Mouse (Mus musculus): ENCODE results near the gene Cyfip2. TPM values are rescaled to one million over a fixed set of nuclear protein-coding genes. Genes with fewer than 3 reads are reported as not detected.

Cyfip2 gene
- polyA plus RNA-seq, 1 experiment from 2014 or later: 7.3 TPM

DNA sequence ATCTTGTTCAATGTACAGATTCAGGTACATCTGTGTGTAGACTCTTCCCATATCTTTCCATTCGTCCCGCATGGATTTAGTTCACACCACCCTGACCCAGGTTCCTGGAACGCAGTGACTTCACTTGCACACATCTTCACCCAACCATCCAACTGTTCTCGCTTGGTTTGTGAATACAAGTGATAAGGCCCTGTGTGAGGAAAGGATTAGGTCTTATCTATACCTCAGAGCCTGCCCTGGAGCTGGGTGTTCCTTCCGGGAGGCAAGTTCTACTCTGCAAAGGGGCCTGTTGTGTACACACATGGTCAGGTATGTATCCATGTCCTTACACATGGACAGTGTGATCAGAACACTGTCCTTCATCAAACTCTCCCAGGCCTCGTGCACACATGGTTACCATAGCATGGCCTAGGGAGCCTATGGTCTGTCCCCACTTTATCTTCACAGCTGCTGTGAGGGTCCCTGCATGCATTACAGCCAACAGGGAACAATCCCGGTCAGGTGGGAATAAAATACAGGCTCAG is 71.4 kb downstream of the Cyfip2 start:
- Histone ChIP-seq H3K9me3 (no peaks in the 10 kb centered on the region), H3K4me3 (no peak overlapping the region), H3K27me3 (ENCODE audit: insufficient read depth, poor library complexity, severe bottlenecking) (no peaks in the 10 kb centered on the region), H3K27ac (no peak overlapping the region), H3K36me3 (no peaks in the 10 kb centered on the region), H3K4me1 (peaks cover 10% of the 10 kb centered on the region; the same call in 1 of the 2 replicates)
- 57% methylated on average over 7 of the region's 7 CpGs for WGBS
- no peak for DNase-seq (ENCODE audit: low spot score)

DNA sequence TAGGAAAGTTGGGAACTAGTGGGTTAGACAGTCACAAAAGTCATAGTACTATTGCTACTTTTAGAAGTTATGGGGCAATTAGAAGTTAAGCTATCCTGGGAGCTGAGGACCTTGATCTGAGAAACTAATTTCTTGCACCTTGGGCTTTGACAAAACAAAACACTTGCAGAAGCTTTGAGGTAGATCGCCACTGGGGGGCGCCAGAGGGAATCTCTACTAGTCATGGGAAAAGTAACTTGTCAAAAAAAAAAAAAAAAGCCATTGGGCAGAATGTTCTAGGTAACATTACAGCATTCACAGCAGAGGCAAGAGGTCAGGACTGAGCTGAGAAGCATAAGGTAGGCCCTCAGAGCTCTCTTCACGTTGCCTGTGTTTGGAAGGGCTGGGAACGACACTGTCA is 75.7 kb downstream of the Cyfip2 start:
- 40% methylated on average over 4 of the region's 4 CpGs for WGBS
- no peak overlapping the region for H3K4me3 ChIP-seq
- H3K9me3 ChIP-seq: no peaks in the 10 kb centered on the region
- H3K36me3 ChIP-seq: no peaks in the 10 kb centered on the region
- H3K4me1 ChIP-seq: peaks cover 7% of the 10 kb centered on the region; the same call in 1 of the 2 replicates
- no peak overlapping the region for H3K27ac ChIP-seq
- no peaks in the 10 kb centered on the region for H3K27me3 ChIP-seq (ENCODE audit: insufficient read depth, poor library complexity, severe bottlenecking)
- DNase-seq (ENCODE audit: low spot score): no peak

DNA sequence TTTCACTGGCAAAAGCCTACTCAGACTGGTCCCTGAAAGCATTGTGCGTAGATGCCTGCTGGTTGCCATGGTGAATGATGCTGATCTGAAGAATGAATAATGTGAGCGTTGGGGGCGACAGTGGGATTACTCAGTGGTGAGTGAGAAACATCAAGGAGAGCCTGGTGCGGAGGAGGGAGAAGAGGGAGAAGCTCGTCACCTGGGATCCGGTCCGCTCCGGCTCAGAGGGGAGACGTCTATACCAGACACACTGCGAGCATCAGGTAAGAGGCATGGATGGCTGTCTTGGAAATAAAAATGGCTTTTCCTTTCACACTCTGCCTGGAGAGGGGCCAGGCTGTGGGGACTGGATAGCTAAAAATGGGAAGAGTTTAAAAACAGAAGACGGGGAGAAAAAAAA is 77.3 kb downstream of the Cyfip2 start, which contains the start of gene Fndc9:
TSS of gene Fndc9 (plus strand) at position 198 of the 400 bp plus-strand sequence.
- H3K4me3 ChIP-seq: no peak within 1 kb of the TSS
- H3K27ac ChIP-seq: no peak within 1 kb of the TSS
- no peak for DNase-seq (ENCODE audit: low spot score)
- WGBS: 76% methylated on average over 11 of the region's 11 CpGs
- 0 out of 2 replicates have a peak, but pooled peaks cover 2% of the 10 kb centered on the region for H3K4me1 ChIP-seq
- H3K36me3 ChIP-seq: no peaks in the 10 kb centered on the region
- H3K27me3 ChIP-seq (ENCODE audit: insufficient read depth, poor library complexity, severe bottlenecking): no peaks in the 10 kb centered on the region
- no peaks in the 10 kb centered on the region for H3K9me3 ChIP-seq

DNA sequence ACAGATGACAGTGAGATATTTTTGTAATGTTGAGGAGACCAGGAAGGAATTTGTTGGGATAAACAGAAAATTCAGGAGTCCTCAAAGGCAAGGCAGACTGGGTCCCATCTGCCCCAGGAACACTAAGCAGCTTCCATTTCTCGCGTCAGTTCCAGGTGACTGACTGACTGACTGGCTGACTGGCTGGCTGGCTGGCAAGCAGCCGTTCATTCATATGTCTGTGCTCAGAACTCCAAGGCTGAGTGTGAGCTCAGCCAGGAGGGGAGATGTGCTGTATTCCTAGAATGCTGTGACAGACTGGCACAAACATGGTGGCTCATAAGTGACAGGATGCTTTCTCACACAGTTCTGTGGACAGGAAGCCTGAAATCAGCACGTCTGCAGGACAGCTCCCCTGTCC is 78.7 kb downstream of the Cyfip2 start:
- no peaks in the 10 kb centered on the region for H3K9me3 ChIP-seq
- H3K27me3 ChIP-seq (ENCODE audit: insufficient read depth, poor library complexity, severe bottlenecking): no peaks in the 10 kb centered on the region
- H3K4me1 ChIP-seq: 0 out of 2 replicates have a peak, but pooled peaks cover 2% of the 10 kb centered on the region
- no peak overlapping the region for H3K27ac ChIP-seq
- WGBS: 74% methylated on average over 4 of the region's 4 CpGs
- H3K4me3 ChIP-seq: no peak overlapping the region
- DNase-seq (ENCODE audit: low spot score): no peak
- H3K36me3 ChIP-seq: no peaks in the 10 kb centered on the region

DNA sequence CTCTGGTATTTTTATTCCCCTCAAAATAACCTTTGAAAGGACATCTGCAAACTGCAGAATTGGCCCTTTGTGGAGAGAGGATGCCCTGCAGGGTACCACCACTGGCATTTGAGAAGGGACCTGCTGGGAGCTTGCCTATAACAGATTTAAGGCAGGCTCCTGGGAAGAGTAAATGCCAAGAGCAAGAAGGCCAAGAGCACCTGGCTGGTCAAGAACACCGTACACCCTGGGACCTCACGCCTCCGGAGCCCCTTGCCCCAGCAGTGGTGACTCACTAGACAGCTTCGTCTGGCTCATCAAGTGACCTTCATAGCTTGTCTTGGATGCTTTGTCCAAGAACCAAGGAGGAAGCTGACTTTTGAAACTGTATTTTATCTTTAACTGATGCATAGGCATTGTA is 79.9 kb downstream of the Cyfip2 start:
- Histone ChIP-seq H3K27me3 (ENCODE audit: insufficient read depth, poor library complexity, severe bottlenecking) (no peaks in the 10 kb centered on the region), H3K27ac (no peak overlapping the region), H3K4me1 (0 out of 2 replicates have a peak, but pooled peaks cover 2% of the 10 kb centered on the region), H3K9me3 (no peaks in the 10 kb centered on the region), H3K36me3 (no peaks in the 10 kb centered on the region), H3K4me3 (no peak overlapping the region)
- 84% methylated on average over 4 of the region's 4 CpGs for WGBS
- no peak for DNase-seq (ENCODE audit: low spot score)

DNA sequence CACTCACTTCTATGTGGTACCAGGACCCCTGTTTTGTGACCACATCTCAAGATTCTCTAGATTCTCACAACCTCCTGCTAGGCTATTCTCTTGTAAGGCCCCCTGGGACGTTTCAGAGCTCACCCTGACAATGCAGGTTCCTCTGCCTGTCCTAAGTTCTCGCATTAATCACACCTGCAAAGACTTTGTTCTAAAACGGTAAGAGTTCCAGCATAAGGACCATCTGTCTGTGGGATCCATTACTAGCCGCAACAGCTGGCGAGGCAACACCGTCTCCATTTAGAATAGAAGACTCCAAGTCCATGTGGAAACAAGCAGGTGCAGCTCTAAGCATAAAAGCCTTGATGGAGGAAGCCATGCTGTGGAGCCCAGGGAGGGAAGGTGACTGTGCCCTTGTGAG is 82.5 kb downstream of the Cyfip2 start:
- Histone ChIP-seq H3K36me3 (no peaks in the 10 kb centered on the region), H3K9me3 (no peaks in the 10 kb centered on the region), H3K27ac (no peak overlapping the region), H3K4me1 (0 out of 2 replicates have a peak, but pooled peaks cover 2% of the 10 kb centered on the region), H3K4me3 (no peak overlapping the region), H3K27me3 (ENCODE audit: insufficient read depth, poor library complexity, severe bottlenecking) (no peaks in the 10 kb centered on the region)
- no peak for DNase-seq (ENCODE audit: low spot score)
- 67% methylated on average over 6 of the region's 6 CpGs for WGBS

DNA sequence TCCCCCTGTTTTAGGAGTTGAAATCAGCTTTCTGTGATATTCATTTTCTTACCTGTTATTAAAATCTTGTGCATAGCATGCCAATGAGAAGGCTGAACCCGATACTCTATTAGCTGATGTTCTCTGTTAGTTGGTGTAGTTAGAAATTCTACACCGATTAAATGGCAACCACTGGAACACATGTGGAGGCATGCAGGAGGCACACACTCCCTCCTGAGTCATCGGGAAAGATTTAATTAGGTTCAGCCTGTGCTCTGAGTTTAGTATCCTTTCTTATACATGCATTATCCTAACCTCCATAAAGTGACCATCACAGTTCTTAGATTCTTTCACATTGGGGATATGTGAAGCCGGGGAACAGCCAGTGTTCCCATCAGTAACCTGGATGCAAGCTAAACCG is 87.3 kb downstream of the Cyfip2 start:
- peaks cover 6% of the 10 kb centered on the region for H3K4me1 ChIP-seq
- 85% methylated on average over 5 of the region's 5 CpGs for WGBS
- no peak overlapping the region for H3K27ac ChIP-seq
- no peak for DNase-seq (ENCODE audit: low spot score)
- H3K36me3 ChIP-seq: no peaks in the 10 kb centered on the region
- H3K27me3 ChIP-seq (ENCODE audit: insufficient read depth, poor library complexity, severe bottlenecking): no peaks in the 10 kb centered on the region
- no peaks in the 10 kb centered on the region for H3K9me3 ChIP-seq
- no peak overlapping the region for H3K4me3 ChIP-seq

DNA sequence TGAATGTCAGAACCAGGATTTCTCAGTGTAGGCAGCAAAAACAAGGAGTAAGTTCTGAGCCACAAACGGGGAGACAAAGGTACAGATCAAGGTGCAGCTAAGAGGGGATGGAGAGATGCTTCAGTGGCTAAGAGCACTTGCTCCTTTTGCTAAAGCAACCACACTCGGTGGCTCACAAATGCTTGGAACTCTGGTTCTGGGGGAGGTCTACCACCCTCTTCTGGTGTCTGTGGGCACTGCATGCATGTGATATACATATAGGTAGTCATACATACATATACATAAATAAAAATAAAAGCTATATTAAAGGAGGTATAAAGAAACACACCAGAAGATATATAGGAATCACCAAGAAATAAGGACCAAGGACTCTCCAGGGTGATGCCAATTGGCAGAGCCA is 89.1 kb downstream of the Cyfip2 start:
- Histone ChIP-seq H3K27ac (no peak overlapping the region), H3K9me3 (no peaks in the 10 kb centered on the region), H3K4me3 (no peak overlapping the region), H3K4me1 (peaks cover 20% of the 10 kb centered on the region), H3K27me3 (ENCODE audit: insufficient read depth, poor library complexity, severe bottlenecking) (no peaks in the 10 kb centered on the region), H3K36me3 (no peaks in the 10 kb centered on the region)
- WGBS: 64% methylated on average over 2 of the region's 2 CpGs
- no peak for DNase-seq (ENCODE audit: low spot score)

DNA sequence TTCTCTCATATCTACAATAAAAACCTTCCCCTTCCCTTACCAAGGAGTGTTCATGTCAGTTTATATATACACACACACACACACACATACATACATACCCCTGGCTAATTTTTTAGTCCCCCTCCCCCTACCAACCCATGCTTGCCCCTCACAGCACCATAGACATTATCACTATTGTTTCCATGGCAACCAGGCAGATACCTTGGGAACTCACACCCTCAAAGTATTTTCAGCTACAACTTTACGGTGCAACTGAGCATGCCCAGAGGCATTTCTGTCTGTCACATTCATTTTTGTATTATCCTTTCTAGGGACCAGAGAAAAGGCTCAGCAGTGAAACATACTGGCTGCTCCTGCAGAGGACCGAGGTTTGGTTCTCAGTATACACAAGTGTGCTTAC is 92.4 kb downstream of the Cyfip2 start:
- Histone ChIP-seq H3K4me3 (no peak overlapping the region), H3K9me3 (no peaks in the 10 kb centered on the region), H3K27me3 (ENCODE audit: insufficient read depth, poor library complexity, severe bottlenecking) (no peaks in the 10 kb centered on the region), H3K36me3 (no peaks in the 10 kb centered on the region), H3K4me1 (peaks cover 30% of the 10 kb centered on the region), H3K27ac (no peak overlapping the region)
- no peak for DNase-seq (ENCODE audit: low spot score)
- WGBS: 70% methylated on average over 2 of the region's 2 CpGs

DNA sequence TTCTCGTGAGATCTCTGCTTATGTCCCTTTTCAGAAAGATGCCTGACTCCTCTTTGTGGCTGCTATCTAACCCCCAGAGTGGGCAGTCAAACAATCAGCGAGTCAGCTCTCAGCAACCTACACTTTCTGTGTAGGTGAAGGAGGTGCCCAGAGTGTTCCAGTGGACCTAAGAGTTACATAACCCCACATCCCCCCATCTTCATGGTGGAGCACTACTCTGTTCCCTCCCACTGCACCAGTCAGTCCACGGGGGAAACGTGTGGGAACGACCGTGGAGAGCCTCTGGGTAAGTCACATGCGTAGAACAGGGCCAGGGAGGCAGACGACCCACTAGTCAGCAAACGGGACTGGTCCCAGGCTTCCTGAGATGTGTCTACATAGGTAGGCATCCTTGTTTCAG is 93.3 kb downstream of the Cyfip2 start:
- no peak for DNase-seq (ENCODE audit: low spot score)
- Histone ChIP-seq H3K27ac (peak overlapping the region; percentile 42; the same call in 1 of the 2 replicates), H3K4me1 (peaks cover 38% of the 10 kb centered on the region), H3K36me3 (no peaks in the 10 kb centered on the region), H3K27me3 (ENCODE audit: insufficient read depth, poor library complexity, severe bottlenecking) (no peaks in the 10 kb centered on the region), H3K9me3 (no peaks in the 10 kb centered on the region), H3K4me3 (no peak overlapping the region)
- WGBS: 82% methylated on average over 9 of the region's 9 CpGs

DNA sequence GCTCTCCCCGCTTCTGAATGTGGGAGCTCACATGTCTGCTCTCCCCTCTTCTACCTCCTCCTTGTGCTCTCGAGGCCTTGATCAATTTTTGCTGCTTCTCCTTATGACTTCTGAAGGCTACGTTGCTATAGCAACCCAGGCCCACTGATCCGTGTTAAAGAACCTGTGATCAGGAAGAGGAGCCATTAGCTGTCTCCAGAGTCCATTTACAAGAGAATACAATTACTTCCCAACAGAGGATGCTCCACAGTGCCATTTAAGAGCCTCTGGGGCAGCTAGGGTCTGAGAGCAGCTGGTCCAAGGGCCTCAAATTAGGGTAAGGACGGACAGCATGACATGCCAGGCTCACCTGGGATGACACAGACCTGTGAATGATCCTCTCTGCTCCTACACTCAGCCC is 94.1 kb downstream of the Cyfip2 start:
- Histone ChIP-seq H3K4me3 (no peak overlapping the region), H3K27me3 (ENCODE audit: insufficient read depth, poor library complexity, severe bottlenecking) (no peaks in the 10 kb centered on the region), H3K36me3 (no peaks in the 10 kb centered on the region), H3K27ac (peak overlapping the region; percentile 48), H3K9me3 (no peaks in the 10 kb centered on the region), H3K4me1 (peaks cover 46% of the 10 kb centered on the region)
- WGBS: 53% methylated on average over 5 of the region's 5 CpGs
- DNase-seq (ENCODE audit: low spot score): no peak

DNA sequence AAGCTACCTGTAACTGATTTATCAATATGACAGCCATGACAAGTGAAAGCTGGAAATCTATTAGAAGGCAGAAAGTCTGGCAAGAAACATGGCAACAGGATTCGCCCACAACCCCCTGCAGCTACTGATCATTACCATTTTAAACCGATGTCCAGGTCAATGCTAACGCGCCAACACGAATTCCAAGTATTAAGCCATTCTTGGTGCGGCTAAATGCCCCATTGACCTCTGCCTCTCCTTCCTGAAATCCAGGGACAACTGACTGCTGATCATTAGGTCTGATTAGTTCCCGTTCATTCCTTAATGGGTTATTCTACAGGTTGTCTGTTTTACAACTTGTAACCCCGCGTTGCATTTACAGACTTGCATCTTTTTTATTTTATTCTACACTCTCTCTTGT is 95.0 kb downstream of the Cyfip2 start:
- Histone ChIP-seq H3K36me3 (no peaks in the 10 kb centered on the region), H3K4me1 (peaks cover 55% of the 10 kb centered on the region), H3K27ac (no peak overlapping the region), H3K9me3 (no peaks in the 10 kb centered on the region), H3K27me3 (ENCODE audit: insufficient read depth, poor library complexity, severe bottlenecking) (no peaks in the 10 kb centered on the region), H3K4me3 (no peak overlapping the region)
- DNase-seq (ENCODE audit: low spot score): no peak
- 86% methylated on average over 9 of the region's 9 CpGs for WGBS

DNA sequence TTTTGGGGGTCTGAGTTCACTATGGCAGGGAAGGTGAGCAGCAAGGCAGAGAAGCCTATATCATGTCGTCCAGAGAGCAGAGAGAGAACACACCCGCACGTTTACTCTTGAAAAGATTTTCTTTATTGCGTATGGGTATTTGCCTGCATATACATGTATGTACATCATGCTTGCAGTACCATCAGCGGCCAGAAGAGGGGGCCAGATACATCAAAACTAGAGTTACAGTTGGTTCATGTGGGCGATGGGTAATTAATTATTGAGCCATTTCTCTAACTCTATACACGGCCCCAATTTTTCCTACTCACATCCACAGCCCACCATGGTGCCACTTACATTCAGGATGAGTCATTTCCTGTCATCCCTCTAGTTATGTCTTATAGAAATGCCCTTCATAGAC is 96.0 kb downstream of the Cyfip2 start:
- no peak for DNase-seq (ENCODE audit: low spot score)
- 62% methylated on average over 7 of the region's 7 CpGs for WGBS
- Histone ChIP-seq H3K27ac (no peak overlapping the region), H3K9me3 (no peaks in the 10 kb centered on the region), H3K36me3 (no peaks in the 10 kb centered on the region), H3K27me3 (ENCODE audit: insufficient read depth, poor library complexity, severe bottlenecking) (no peaks in the 10 kb centered on the region), H3K4me3 (no peak overlapping the region), H3K4me1 (peaks cover 64% of the 10 kb centered on the region)

DNA sequence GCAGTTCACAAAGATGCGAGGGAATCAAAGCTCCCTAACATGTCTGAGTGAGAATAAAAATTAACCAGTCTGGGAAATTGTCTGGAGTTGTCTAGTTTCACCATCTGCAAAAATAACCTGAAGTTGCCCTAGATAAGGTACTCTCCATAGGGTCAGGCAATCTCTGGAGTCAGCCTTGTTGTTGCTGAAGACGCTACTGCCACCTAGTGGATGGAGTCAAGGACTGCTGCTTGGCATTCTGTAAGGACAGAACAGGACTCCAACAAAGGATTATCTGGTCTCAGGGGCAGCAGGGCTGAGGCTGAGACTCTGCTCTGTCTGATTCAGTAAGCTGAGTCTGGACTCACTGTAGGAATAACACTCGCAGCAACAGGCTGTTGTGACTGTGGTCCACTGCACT is 97.3 kb downstream of the Cyfip2 start:
- peaks cover 71% of the 10 kb centered on the region for H3K4me1 ChIP-seq
- DNase-seq (ENCODE audit: low spot score): peak; percentile 92
- H3K27ac ChIP-seq: peak overlapping the region; percentile 93
- no peaks in the 10 kb centered on the region for H3K27me3 ChIP-seq (ENCODE audit: insufficient read depth, poor library complexity, severe bottlenecking)
- no peaks in the 10 kb centered on the region for H3K36me3 ChIP-seq
- no peak overlapping the region; the same call in 1 of the 2 replicates for H3K4me3 ChIP-seq
- no peaks in the 10 kb centered on the region for H3K9me3 ChIP-seq
- WGBS: 10% methylated on average over 3 of the region's 3 CpGs
